Mouse (Mus musculus): ENCODE results near the gene Sh3pxd2a.
A peak's percentile ranks its signal among the peaks of the same experiment; 100 is the strongest.

Sh3pxd2a gene

GRCm38 (mm10) chr19:47337743-47338142, 126.5 kb downstream of the Sh3pxd2a start:
- DNase-seq (ENCODE audit: low spot score), result peak; percentile 85

GRCm38 (mm10) chr19:47337191-47337590, 127.0 kb downstream of the Sh3pxd2a start:
- DNase-seq (ENCODE audit: low spot score), result no peak

GRCm38 (mm10) chr19:47335262-47335661, 128.9 kb downstream of the Sh3pxd2a start:
- DNase-seq (ENCODE audit: low spot score), result no peak

GRCm38 (mm10) chr19:47334713-47335112, 129.5 kb downstream of the Sh3pxd2a start:
- DNase-seq (ENCODE audit: low spot score), result no peak

- DNase-seq (ENCODE audit: low spot score), result no peak
Measured at GRCm38 (mm10) chr19:47330743-47331227, 133.4 kb downstream of the Sh3pxd2a start.

- DNase-seq (ENCODE audit: low spot score), result no peak
Measured at GRCm38 (mm10) chr19:47329102-47329501, 135.1 kb downstream of the Sh3pxd2a start.

GRCm38 (mm10) chr19:47327896-47328882, 136.0 kb downstream of the Sh3pxd2a start:
- DNase-seq (ENCODE audit: low spot score), result no peak

GRCm38 (mm10) chr19:47325881-47326280, 138.3 kb downstream of the Sh3pxd2a start:
- no peak for DNase-seq (ENCODE audit: low spot score)

- no peak for DNase-seq (ENCODE audit: low spot score)
Measured at GRCm38 (mm10) chr19:47323096-47323849, 140.9 kb downstream of the Sh3pxd2a start.

GRCm38 (mm10) chr19:47320331-47320668, 143.9 kb downstream of the Sh3pxd2a start:
- no peak for DNase-seq (ENCODE audit: low spot score)

- no peak for DNase-seq (ENCODE audit: low spot score)
Measured at GRCm38 (mm10) chr19:47319521-47320330, 144.5 kb downstream of the Sh3pxd2a start.

- DNase-seq (ENCODE audit: low spot score), result no peak
Measured at GRCm38 (mm10) chr19:47319061-47319460, 145.1 kb downstream of the Sh3pxd2a start.

GRCm38 (mm10) chr19:47317063-47317938, 146.9 kb downstream of the Sh3pxd2a start:
- no peak for DNase-seq (ENCODE audit: low spot score)

GRCm38 (mm10) chr19:47316288-47317062, 147.7 kb downstream of the Sh3pxd2a start:
- no peak for DNase-seq (ENCODE audit: low spot score)

GRCm38 (mm10) chr19:47315917-47316265, 148.3 kb downstream of the Sh3pxd2a start:
- DNase-seq (ENCODE audit: low spot score), result no peak

GRCm38 (mm10) chr19:47315091-47315916, 148.9 kb downstream of the Sh3pxd2a start:
- DNase-seq (ENCODE audit: low spot score), result no peak

- DNase-seq (ENCODE audit: low spot score), result peak; percentile 66
Measured at GRCm38 (mm10) chr19:47314076-47314941, 149.9 kb downstream of the Sh3pxd2a start.

- DNase-seq (ENCODE audit: low spot score), result no peak
Measured at GRCm38 (mm10) chr19:47313387-47314075, 150.7 kb downstream of the Sh3pxd2a start.
